Mouse (Mus musculus) Muller cell, postnatal 12 days (primary cell): ENCODE measurements around the gene Zfp644.

Experiments used
- DNase-seq: peaks from one replicate; pipeline ENCODE4 v3.0.0-alpha.2; 2015; ENCODE audit errors: inconsistent ontology term

The Zfp644 gene

DNA sequence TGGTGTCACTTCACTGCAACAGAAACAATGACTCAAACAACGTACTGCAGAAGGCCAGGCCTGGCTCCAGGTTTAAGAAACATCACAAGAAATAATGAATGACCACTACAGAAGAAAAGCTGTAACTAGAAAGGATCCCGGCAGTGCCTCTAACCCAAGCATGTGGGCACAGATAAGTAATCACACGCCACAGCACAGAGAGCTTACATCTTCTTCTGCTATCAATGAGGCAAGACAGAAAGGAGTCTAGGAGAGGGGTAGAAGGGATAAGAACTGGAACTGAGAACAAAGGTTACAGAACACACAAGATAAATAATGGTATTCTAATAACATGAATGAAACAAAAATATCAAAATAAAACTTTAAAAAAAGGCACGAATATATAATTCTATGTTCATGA, 32.2 kb downstream of the Zfp644 start:
- DNase-seq: no peak

DNA sequence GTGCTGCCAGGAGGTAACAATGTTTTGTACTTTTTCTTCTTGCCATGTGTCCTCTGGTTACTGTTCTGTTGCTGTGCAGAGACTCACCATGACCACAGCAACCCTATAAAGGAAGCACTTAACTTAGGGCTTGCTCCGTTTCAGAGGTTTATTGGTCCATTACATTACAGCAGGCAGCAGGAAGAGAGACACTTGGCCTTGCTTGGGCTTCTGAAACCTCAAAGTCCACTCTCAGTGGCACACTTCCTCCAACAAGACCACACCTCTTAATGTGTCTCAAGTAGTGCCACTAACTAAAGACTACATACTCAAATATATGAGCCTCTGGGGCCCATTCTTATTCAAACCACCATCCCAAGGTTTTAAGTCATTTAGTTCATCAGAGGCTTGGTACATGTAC, 36.2 kb downstream of the Zfp644 start:
- DNase-seq: no peak

DNA sequence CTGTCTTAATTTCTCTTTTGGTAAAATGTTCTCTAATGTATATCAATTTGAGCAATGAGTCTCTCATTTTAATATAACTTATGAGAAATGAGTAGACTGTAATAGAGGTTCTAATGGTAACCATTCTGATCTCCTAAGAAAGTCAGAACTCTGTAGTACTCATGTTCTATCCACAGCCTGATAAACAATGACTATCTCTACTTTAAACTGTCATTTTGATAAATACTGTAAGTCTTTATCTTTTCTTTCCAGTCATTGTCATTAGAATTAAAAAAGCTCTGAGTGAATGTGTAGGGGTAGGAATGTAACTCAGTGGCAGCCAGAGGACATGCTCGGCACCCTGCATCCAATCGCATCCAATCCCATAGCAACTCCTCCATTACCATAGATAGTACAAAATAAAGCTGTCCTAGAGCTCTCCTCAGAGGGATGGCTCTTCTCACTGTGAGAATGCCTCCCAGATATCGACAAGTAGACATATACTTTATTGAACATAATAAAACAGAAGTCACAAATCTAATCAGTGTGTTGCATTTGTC, 44.2 kb downstream of the Zfp644 start:
- DNase-seq: no peak

DNA sequence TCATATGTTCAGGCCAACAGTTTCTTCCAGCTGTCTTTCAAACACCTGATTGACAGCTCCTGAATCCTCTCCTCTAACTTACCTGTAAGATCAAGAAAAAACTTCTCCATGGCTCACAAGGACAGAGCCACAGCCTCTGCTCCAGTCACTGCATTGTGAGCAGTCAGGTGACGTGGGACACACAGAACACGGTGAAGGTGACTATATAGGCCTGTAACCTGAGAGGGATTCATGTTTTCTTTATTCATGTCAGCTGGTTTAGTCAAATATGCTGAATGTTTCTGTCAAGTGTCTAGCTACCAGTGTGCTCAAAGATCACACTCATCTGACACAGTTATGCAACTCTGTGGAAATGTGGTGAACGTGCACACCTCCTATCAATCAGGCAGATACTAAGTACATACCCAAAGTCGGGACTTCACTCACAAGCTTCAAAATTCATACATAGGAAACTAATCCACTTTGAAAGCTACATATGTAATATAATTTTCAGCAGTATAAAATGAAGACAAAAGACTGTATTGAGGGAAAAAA, 44.8 kb downstream of the Zfp644 start:
- no peak for DNase-seq

DNA sequence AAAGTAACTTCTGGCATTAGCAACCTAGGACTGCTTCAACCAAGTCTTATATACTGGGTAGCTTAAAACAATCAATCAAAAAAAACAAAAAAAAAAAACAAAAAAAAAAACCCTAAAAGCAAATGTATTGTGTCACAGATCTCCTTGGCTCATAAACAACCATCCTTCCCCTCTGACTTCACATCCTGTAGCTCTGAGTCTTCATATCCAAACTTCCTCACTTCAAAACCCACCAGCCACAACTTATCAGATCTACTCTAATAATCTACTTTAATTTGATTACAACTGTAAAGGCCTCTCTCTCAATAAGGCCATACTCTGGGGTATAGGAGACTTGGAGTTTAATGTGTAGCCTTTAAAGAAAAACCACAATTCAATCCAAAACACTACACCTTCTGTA, 47.1 kb downstream of the Zfp644 start:
- no peak for DNase-seq

DNA sequence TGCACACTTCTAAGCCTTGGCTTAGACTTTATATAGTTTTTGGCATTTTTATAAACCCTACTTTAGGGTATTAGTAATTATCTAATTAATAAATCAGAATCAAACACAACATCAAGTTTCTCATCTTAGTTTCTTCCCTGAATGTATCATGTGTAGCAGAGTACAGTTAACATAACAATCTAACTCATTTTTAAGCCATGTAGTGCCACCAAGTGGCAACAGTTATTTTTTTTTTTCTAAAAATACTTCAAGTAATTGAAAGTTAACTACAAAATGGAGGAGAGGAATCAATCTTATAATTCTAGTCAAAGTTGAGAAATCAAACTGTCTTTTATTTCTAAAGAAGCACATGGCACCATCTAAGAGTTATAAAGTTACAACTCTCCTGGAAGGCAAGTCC, 47.6 kb downstream of the Zfp644 start:
- DNase-seq: no peak

DNA sequence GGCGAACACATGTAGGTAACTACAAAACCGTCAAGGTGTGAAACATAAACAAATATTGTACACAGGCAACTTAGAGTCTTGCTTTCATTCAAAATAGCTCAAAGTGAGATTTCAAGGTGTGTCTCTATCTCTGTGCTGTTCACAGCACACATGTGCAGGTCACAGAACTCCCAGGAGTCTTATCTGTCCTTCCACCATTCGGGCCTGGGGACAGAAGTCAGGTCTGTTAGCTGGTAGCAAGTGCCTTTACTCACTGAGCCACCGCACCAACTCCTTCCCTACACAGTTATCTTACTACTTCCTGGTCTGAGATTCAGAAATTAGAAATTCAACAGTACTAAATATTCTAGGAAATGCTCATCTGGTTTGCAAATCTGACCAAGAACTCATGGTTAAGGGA, 53.7 kb downstream of the Zfp644 start:
- no peak for DNase-seq

DNA sequence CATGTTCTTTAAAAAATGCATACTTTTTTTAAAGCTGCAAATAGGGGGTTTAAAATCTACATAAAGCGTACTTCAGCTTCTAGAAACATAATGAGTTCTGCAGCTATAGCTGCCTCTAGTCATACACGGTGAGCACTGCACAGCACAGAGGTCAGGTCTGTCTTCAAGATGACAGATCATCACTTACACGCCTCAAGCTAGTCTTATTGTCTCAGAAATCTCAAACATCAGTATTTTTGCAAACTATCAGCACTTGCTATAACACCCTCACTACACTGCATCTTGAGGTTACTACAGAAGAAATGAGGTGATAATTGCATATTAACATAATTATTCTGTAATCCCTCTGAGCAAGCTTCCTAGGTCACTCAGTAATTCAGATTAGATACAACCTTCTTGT, 55.2 kb downstream of the Zfp644 start:
- no peak for DNase-seq

DNA sequence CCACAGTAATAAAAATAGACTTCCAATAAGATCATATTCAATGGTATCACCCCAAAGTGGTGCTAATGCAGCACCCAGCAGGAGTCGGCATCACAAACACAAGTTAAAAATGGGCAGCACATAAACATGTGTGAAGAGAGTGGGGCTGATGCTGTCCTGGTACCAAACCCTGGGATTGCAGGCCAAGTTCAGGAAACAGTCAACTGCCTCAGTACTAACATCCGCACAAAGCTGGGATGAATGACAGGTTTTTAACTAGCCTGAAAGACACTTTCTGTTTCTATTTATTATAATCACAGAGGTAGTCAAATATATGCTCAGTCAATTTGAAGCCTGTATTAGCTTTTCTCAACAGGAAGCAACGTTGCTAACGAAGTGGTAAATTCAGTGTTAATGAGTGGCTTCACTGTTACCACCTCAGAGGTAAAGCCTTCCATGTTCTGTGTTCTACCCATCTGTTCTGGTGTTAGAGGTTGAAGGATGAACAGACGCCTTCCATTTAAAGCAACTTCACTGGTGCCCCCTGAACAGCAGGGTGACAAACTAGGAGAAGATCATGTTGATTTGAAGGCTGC, 56.8 kb downstream of the Zfp644 start:
- DNase-seq: no peak

DNA sequence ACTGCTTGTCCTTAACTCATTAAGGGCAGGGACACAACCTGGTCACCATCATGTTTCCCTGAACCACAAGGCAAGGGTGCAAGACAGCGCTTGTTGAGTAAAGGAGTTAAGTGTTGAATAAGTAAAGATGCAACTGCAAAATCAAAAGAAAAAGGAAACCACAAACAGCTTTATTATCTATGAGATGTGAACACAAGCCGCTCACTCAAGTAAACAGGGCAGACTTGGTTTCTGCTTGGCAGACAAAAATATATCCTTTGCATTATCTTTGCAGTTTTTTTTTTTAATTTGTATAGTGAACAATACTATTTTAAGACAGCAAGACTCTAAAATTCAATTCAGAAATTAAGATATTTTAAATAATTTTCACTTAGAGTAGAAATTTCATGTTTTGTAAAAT, 57.5 kb downstream of the Zfp644 start:
- no peak for DNase-seq

DNA sequence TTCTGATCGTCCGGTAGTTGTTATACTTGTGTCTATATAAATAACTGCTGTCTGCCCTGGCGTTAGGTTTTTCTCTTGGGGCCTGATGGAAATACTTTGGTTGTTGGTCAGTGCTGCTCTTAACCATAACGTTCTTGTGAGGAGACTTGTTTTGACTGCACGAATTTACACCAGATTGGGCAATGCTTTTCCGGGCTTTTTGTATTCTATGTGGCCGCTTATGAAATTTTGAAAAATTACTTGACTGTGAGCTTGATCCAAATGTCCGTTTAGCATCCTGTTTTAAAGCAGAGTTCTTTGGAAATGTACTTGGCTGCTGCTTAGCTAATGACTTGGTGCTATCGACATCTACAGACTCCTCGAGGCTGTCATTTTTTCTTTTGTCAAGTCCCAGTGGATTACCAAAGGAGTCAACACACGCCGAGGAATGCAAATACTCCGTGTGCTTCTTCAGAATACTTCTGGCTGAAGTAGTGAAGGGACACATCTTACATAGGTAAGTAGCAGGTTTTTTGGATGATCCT, 60.6 kb downstream of the Zfp644 start:
- no peak for DNase-seq

DNA sequence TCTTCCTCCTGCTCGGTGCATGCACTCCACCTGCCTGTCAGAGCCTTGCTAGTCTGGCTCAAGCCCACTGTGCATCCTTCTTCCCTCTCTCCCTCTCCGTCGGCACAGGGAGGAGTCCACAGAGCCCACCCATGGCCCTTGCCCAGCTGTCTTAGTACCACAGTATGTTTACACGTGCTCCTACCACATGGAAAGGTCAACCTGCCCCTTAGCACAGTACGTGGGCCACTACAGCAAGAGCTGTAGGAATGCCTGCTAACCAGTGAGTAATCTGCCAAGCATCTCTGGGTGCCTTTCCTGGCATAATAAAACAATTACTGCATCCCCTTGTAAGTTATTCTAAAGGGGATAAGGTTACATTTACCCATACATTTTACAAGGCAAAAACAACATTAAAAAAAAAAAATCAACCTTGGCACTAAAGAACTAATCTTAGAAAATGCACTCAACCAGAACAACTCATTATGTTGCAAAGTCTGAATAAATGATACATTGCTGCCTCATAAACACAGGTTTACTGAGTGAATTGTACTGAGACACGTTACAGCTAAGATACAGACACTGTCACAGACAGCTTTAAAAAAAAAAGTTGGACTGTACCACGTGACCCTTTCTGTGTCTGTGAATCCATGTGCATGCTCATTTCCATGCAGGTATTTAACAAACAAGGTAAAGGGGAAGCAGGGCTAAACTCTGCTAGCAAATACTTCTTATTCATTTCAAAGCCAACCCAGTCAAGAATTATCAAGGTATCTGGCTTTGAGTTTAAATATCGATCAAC, 68.5 kb downstream of the Zfp644 start:
- DNase-seq: peak; percentile 51

DNA sequence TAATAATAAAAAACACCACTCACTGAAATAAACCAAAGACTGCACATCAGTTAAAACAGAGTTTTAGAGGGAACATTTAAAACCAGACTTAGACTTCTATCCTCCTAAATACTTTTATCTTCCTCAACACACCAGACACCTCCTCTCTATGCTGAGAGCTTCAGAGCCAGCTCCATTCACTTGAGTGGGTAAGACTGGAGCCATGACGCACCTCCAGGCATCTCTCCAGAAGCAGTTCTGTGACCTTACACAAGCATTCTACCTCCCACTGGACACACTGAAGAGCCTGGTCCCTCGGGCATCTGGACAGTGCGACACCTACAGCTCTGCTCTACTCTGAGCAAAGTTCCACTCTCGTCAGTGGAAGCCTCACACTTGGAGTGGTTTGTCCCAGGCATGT, 73.8 kb downstream of the Zfp644 start:
- DNase-seq: no peak

DNA sequence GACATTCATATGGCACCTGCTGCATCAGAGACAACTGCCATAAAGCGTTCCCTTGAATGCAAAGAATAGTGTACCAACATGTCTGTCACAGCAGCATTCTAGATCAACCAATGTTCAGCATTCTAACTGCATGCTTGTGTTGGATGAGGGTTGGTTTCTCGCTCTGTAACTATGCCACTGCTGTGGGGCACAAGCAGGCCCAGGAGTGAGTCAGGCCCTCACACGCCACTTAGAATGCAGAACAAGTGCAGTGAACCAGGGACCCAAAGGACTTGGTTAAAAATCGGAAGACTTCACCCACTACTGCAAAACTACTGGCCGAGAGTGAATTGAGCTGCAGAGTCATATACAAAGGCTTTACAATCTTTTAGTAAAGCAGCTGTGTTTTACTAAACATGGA, 74.9 kb downstream of the Zfp644 start:
- DNase-seq: no peak

DNA sequence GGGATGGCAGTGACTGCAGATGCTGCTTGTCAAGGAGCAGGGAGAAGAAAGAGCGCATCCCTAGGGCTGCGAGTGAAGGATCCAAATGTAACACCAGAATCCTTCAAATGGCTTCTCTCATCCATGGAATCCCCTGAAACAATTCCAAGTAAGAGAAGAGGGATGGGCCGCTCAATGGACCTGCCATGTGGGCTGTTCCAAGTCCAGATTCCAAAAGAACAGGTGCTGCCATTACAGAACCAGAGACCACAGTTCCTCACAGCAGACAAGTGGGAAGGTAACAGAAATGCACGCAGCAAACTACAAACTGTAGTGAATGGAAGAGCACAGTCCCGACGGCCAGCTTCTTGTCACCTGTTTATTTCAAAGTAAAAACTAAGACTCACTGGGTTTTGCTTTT, 76.6 kb downstream of the Zfp644 start:
- no peak for DNase-seq

DNA sequence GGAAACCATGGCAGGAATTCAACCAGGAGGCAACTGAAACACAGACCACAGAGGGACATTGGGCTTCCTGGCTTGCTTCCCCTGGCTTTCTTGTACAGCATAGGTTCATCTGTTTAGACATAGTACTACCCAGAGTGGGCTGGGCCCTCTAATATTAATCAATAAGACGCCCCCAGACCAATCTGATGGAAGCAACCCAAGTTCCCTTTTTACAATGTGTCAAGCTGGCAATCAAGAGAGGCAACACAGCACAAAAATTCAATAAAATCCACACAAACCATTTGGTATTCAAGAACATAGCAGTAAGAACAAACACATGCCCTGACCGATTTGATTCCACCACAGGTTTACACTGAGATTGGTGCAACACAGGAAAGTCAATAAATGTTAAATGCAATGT, 82.1 kb downstream of the Zfp644 start:
- DNase-seq: no peak

DNA sequence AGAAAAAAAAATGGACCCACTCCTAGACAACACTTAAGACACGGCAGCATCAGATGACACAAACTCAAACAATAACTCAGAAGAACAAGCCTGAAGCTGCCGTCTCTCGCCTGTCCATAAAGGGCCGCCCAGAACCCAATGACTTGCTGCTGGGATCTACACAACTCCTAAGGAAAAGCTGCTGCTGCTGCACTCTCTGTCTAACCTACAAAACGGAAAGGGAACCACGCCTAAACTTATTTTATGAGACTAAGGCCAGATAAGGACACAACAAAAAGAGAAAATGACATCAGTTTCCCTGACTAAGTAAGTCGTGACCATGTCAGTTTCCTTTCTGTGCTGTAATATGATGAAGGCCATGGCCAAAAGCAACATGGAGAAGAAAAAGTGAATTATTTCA, 82.5 kb downstream of the Zfp644 start:
- no peak for DNase-seq

DNA sequence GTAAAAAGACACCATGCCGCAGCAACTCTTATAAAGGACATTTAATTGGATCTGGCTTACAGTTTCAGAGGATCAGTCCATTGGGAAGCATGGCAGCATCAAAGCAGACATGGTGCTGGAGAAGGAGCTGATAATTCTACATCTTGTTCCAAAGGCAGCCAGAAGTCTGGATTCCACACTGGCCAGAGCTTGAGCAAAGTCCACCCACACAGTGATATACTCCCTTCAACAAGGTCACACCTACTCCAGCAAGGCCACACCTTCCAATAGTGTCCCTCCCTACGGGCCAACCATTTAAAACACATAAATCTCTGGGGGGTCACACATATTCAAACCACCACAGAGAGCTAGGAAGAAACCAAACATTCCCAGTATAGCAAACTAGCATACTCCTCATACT, 84.9 kb downstream of the Zfp644 start:
- DNase-seq: no peak

DNA sequence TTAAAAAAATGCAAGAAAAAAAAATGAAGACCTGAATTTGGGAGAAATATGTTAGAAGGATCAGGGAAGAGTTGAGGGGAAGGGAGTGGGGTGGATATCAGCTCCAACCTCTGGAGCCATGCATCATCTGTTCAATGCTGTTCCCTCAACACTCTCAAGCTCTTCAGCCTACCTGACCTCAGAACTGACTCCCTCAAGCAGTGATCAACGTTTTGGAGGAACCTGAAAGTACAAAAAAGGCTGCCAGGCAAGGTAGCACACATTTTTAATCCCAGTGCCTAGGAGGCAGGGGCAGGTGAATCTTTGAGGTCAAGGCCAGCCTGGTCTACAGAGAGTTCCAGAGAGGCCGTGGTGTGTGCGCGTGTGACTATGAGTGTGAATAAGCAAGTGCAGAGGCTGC, 88.3 kb downstream of the Zfp644 start, which contains the start of gene Gm17304:
Gm17304 (plus strand) TSS at position 301 of the 400 bp plus-strand sequence.
- no peak for DNase-seq

DNA sequence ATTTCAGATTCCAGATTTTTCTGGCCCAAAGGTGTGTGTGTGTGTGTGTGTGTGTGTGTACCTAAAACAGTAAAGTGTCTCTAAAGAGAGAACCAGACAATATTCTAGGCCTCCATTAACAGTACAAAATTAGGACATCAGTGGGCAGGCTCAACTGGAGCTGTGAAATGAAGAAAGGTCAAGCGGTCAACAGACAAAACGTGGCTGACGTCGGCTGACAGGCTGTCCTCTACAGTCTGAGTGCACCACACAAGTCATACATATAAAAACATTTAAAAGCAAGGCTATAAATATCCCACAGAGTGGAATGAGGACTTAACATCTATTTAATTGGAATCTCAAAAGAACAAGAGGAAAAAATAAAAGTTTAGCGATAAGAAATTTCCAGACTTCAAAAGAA, 90.0 kb downstream of the Zfp644 start:
- DNase-seq: no peak

DNA sequence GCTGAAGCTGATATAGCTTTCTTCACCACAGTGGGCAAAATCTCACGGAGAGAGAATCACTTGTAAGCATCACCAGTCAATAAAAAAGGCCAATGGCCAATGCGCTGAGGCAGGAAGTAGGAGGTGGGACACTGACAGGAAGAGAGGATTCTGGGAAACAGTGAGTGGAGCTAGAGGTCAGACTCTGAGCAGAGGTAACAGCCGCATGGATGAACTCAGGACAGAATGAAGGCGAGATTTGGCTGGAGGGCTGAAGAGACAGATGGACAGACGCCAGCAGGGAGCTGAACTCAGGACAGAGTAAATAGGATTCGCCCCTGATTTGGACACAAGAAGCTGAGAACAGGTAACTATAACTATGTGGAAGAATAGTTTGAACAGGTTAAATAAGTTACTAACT, 92.0 kb downstream of the Zfp644 start:
- no peak for DNase-seq

DNA sequence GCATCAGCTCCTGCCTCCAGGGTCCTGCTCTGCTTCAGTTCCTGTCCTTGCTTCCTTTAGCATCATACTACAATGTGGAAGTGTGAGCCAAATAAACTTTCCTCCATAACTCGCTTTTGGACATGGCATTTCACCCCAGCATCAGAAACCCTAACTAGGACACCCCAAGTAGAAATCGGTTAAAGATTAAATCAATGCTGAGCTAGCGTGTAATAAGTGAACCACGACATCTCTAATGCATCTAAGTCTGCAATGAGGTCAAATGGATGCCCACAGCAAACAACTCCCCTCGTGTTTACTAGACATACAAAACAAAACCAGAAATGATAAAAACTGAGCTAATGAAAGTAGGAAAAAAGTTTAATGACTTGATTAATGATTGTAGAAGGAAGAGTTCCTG, 92.7 kb downstream of the Zfp644 start:
- DNase-seq: no peak

DNA sequence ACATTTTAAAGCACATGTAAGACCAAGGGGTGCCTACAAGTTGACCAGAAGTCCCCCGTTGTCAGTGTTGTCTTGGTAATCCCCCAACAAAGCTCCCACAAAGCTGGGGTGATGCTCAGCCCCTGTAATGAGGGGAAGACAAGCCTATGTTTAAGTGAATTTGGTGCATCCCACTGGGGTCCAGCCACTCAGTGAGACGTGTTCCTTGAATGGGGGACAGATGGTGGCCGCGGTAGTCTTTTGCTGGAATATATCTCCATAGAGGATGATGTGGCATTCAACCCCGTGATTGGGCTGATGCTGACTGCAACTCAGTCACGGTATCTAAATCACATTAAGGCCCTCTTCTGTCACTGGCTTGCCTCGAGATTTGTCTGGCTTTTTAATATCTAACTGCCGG, 97.6 kb downstream of the Zfp644 start:
- DNase-seq: no peak
